Mouse (Mus musculus) activated CD4-positive, CD25-positive, alpha-beta regulatory T cell, adult 4 months (primary cell): Measurements from ENCODE around the gene Slc9c1. TPM values are rescaled to one million over a fixed set of nuclear protein-coding genes. Genes with fewer than 3 reads are reported as not detected.
"Not testable (repeated sequence)": the region's sequence is repeated elsewhere in the genome, so short reads cannot be mapped to it uniquely, and the experiment has no call there.

Source experiments
- ATAC-seq: one replicate; pipeline ENCODE4 v1.8.0; 2017
- polyA plus RNA-seq, 2 experiments: library from polyadenylated mRNA; unstranded; fragments of 100-300 nt; shearing (Covaris generic); gene quantifications; one replicate each; pipeline ENCODE4 v1.2.1; 2017

Gene Slc9c1
- not detected for polyA plus RNA-seq

DNA sequence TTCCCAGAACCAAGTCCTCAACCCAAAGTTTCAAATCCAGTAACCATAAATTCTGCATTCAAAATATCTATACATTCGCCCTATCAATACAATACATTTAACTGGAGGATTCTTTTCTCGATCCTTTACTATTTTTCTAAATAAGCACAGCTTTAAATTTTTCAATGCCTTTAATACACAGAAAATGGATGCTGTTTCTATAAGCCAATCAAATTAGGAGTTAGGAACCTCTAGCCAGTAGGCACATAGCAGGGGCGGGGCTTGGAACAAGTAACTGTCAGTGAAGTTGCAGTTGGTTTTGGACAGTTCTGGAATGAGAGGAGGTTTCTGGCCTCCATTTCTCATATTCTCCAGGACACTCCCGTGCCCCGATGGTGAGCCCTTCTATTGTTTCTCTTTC, at the start of gene Slc9c1:
Gene Slc9c1 (plus strand): TSS at position 301 of the 400 bp plus-strand sequence.
- ATAC-seq = no peak

DNA sequence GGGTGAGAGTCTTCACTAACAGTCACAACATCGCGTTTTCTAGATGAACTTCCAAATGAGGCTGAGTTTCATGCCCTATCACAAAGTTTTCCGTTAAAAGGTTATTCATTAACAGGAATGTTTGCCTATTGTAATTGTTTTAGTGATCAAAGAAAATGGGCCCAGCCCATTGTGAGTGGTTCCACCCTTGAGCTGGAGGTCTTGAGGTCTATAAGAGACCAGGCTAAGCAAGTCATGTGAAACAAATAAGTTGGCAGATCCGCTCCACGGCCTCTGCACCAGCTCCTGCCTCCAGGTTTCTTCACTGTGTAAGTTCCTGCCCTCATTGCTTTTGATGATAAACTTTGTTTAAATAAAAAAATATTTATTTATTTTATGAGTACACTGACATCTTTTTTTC, 42.2 kb upstream of the Slc9c1 start, which contains the start of gene Gm609:
Gene Gm609 (minus strand): TSS at position 43 of the 400 bp plus-strand sequence.
- no peak for ATAC-seq

DNA sequence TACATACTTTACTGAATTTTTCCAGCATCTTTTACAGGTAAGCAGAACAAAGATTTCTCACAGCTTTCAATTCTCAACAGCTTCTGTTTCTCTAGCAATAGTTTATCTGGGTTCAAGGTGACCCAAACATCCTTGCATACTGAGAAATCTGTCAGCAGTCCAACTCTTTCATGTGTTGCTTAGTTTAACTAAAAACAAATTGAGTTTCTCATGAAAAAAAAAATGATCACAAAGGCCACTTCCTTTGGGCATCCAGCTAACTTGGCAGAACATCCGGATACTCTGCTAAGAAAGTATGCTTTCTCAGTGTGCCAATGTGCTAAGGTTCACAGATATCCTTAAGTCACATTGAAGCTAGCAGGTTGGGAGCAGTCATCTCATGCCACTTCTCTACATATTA, 39.8 kb upstream of the Slc9c1 start:
- ATAC-seq = no peak

DNA sequence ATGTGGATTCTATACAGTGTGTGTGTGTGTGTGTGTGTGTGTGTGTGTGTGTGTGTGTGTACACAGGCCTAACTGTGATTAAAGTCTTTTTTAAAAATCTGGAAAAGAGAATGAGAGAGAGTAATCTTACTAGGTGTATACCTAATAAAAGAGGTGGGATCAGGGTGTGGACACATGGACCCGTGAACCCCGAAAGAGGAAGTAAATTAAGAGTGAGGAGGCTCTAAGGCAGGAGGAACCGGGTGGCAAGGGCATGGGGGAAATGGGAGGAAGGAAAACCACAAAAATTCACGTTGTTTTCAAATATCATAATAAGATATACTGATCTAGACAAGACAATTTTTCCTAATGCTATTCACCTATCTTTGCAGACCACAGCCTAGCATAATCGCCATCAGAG, 9.6 kb upstream of the Slc9c1 start:
- ATAC-seq = no peak

DNA sequence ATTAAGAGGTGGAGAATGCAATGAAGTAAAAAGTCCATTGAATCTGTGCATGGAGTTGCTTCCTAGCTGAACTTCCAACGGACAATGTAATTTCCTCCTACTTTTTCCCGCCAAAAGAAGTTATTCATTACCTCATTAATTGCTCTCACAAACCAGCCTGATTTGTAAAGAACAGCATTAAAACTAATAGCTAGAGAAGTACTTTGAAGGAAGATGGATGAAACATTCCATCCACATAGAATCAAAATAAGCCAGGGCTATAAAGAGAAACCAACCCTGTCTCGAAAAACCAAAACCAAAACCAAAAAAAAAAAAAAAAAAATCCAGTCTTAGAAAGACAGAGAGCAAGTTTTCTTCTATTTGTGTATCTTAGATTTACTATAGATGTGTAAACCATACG, 3.2 kb upstream of the Slc9c1 start, which contains the start of gene Gm17783:
Gene Gm17783 (minus strand): TSS at position 101 of the 400 bp plus-strand sequence.
- ATAC-seq = no peak

DNA sequence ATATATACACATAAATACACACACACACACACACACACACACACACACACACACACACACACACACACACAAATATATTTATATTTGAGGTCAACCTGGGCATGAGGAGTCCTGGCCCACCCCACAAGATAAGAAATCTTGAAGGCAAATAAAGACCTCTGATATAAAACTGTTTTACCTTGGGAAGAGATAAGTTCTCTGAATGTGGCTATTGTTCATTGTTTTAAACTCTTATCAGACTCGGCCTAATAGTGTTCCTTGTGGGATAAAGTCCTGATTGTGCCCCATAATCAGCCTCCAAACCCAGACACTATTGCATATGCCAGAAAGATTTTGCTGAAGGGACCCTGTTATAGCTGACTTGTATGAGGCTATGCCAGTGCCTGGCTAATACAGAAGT, 3.2 kb downstream of the Slc9c1 start:
- not testable (repeated sequence) for ATAC-seq

DNA sequence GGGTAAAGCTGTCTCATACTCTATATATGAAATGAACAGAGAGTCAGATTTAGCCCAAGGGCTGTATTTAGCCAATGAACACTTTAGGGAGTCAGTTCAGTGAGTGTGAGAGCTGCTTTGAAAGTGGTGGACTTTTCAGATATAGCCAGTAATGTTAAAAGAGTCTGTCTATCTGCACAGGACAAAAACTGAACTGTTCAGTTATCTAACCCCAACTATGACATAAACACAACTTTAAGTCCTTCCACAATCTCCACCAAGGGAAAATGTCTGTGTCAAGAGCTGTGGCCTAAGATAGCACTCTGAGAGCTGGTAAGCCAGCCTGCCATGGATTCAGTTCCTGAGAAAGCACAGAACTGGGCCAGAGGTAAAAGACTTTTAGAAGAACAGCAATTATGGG, 7.0 kb downstream of the Slc9c1 start:
- ATAC-seq = no peak

DNA sequence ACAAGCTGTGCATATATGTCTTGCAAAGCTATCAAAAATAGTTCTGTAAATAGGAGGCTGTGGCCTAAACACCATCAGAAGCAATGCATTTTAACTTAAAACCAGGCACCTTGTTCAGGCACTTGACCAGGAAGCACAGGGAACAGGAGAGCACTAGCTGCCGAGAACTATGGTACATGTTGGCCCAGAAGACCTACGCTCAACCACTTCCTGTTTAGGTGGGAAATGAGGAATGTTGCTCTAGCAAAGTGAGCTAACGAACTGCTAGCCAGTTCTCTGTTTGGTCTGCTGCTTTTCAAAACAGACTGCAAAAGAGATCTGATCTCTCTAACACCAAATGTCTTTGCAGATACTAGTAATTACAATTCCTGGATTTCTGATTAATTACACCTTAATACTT, 9.2 kb downstream of the Slc9c1 start:
- ATAC-seq = peak; percentile 49

DNA sequence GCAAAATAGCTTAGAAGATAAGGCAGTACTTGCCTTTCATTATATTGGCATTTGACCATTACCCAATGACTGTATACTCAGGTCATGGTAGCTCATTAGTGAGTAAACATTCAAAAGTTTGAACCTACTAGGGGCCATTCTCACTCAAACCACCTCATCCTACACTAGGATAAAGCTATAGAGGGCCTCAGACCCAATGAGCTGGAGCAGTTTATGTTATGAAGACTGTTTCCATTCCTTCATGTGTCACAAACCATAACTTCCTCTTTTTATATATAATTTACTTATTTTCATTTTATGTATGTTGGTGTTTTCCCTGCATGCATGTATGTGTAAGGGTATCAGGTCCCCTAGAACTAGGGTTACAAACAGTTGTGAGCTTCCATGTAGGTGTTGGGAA, 12.9 kb downstream of the Slc9c1 start:
- no peak for ATAC-seq

DNA sequence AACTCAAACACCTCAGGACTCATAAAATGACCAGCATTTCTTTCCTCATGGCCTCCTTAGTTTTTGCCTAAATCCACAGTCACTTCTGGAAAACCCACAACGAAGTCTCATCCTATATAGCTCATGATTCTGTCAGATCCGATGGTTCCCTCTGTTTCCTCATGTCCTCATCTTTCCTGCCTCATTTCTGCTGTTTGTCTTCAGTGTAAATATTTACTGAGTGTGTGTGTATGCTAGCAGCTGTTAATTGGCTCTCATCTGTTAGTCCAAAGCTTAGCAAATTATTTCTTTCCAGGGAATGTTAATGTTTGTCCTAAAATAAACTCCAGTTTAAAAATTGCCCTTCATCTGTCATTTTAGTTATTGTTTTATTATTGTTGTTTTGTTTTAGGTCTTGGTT, 16.5 kb downstream of the Slc9c1 start:
- no peak for ATAC-seq

DNA sequence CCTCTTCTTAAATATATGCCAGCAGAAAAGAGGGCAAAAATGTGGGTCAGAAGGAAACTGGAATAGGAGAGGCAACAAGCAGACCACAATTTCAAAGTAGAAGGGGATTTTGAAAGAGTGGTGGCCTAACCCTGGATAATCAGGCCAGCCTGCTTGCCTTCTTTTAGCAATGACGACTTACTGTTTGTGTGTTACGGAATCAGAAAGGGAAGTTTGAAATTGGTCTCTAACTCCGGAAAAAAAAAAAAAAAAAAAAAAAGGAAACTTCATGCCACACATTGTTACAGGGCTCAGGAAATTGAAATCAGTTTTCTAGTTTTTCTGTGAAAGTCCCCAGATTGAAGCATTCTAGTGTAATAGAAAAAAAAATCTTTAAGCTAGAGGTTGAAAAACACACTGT, 26.6 kb downstream of the Slc9c1 start:
- no peak for ATAC-seq

DNA sequence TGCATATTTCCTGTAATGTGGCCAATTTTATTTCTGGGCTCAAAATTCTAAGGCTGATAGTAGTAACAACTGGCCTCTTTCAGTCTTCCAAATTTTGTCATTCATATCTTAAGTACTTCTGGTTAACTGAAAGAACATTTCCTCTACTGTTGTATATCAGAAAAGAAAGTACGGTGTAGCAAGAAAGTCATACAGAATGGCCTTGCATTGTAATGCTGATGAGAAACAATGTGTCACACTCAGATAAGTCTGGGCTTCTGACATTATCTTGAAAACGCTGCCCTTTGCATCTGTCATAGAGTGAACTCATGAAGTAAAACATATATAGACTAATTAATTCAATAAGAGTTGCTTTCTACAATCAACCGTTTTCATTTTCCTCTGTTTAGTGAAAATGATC, 37.2 kb downstream of the Slc9c1 start:
- ATAC-seq = no peak

DNA sequence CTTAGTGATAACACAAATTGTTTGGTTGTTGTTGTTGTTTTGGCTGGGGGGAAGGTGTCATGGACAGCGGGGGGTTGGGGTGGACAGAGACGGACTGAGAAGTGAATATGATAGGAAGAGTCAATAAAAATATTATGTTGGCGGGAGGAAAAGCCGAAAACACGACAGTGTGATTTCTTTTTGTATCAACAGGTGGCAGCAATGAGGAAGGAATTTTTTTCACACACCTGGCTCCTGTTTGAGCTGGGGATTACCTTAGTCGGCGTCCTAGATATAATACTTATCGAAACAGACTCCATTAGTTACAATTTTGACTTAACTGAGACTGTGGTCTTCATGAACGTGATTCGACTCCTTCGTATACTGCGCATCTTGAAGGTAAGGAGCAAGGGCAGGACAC, 44.8 kb downstream of the Slc9c1 start:
- ATAC-seq = no peak

DNA sequence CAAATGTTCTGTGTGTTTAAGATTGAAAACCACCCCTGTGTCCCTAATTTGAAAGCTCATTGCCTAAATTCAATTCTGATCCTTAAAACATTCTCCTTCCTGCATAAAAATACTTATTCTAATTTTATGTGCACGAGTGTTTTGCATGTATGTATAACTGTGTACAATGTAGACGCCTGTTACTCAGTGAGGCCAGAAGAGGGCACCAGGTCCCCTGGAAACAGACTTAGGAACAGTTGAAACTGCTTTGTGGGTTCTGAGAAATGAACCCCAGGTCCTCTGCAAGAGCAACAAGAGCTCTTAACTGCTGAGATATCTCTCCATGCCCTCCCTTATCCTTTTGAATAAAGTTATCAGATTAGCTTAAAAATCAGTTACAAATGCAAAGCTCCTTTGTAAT, 47.4 kb downstream of the Slc9c1 start:
- no peak for ATAC-seq

DNA sequence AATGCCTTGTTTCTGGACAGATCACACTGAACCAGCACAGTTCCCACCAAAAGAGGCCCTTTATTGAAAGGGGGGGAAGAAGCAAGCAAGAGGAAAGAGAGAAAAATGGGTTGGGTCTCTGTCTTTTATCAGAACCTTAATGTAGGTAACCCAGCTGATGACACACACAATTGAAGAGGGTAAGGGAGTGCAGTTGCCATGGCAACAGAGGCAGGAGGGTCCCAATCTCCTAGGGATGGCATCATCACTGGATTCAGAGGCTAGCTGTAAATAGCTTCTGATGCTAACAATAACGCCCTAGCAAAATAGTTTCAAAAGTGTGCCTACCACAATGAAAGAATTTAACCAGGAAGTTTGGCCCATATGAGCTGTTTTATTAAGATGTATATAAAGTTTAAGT, 58.5 kb downstream of the Slc9c1 start:
- ATAC-seq = no peak

DNA sequence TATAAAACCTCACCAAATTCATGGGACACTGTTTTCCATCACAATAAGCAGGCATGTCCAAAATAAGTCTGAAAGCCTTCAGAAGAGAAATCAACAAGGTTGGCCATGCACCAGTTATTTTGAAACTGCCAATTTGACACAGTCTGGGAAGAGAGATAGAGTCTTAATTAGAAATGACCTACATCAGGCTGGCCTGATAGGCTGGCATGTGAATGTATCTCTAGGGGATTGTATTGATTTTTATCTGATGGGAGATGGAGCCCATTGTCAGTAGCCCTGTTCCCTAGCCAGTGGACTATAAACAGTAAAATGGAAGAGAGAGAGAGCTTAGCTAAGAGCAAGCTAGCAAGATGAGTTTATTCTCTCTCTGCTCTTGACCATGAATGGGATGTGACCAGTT, 60.4 kb downstream of the Slc9c1 start:
- ATAC-seq = no peak

DNA sequence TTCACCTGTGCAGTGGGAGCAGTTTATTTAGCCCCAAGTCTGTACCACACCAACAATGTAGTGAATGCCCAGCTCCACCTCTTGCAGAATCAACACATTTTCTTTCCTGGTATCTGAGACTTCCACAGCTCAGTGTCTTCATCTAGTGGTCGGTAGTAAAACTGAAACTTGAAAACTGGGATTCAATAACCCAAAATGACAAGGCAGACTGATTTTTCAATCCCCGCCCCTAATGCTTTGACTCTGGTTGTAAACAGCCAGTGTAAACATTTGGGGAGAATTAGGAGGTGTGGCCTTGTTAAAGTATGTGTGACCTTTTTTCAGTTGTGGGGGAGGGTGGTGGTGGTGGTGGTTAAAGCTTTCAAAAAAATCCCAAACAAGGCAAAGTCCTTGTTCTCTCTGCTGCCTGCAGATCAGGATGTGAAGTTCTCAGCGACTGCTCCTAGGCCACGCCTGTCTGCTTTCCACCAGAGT, 73.4 kb downstream of the Slc9c1 start:
- ATAC-seq = no peak

DNA sequence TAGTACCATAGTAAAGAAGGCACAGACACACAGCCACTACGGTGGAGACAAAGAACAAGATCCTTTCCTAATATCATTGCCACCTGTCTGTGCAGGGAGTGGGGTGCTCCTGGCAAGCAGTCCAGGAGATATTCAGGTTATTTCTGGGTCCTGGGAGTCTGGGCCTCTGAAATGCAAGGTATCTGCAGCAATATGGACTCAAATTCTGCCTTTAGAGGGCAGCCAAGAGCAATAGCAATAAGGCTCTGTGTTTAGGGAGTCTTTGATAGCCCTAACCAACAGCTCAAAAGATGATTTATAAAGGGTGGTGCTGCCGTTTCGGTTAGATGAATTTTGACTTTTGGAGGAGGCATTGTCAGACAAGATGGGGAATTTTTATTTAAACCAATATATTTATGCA, 74.2 kb downstream of the Slc9c1 start:
- no peak for ATAC-seq

DNA sequence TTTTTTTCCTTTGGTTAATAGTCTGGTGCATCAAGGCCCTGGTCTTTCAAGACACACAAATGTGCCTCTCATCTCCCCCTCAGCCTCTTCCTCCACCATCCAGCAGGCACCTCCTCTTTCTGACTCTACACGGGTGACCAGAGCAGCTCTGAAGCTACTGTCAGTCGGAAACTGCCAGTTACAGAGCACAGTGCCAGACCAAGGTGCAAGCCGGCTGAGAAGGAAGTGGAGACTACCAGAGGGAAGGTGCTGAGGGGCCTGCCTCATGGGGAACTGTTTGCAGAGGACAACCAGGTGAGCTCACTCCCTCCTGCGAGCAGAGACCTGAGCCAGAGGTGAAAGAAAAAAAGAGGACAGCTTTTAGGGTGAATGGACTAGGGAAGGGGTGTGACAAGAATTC, 75.2 kb downstream of the Slc9c1 start, which contains the start of gene Gcsam:
Gene Gcsam (plus strand): TSS at position 114 of the 400 bp plus-strand sequence.
- ATAC-seq = no peak

DNA sequence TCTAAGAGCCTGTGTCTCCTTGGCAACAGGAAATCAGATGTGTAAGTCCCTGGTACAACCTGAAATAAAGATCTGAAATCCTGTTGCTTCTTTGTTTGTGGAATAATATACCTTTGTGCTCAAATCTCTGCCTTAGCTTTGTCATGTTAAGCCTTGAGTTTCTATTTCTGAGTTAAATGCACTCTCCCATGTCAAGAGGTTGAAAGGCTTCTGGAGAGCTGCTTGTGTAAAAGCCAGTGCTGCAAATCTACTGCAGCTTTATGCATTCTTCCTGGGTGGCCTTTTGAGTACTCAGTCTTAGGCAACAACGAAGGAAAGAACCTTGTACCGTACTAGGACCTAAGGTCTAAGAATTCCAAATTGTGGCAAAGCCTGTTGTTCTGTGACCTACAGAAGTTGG, 78.1 kb downstream of the Slc9c1 start:
- ATAC-seq = no peak

DNA sequence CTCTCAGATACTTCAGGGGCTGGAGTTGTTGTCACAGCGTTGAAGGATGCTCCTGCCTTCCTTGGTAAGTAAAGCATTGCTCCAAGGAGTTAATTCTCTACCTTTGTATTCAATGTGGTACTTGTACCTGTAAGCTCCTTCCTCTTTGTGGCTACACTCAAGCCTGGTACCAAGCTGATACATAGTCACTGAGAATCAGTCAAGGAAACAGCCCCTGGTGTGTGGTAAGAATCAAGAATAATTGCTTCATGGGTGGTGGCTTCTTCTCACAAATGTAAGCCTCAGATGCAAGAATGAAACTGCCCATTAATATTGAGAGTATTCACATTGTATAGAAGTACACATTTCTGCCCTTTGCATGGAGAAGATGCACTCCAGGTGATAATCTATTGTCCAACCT, 80.8 kb downstream of the Slc9c1 start:
- no peak for ATAC-seq

DNA sequence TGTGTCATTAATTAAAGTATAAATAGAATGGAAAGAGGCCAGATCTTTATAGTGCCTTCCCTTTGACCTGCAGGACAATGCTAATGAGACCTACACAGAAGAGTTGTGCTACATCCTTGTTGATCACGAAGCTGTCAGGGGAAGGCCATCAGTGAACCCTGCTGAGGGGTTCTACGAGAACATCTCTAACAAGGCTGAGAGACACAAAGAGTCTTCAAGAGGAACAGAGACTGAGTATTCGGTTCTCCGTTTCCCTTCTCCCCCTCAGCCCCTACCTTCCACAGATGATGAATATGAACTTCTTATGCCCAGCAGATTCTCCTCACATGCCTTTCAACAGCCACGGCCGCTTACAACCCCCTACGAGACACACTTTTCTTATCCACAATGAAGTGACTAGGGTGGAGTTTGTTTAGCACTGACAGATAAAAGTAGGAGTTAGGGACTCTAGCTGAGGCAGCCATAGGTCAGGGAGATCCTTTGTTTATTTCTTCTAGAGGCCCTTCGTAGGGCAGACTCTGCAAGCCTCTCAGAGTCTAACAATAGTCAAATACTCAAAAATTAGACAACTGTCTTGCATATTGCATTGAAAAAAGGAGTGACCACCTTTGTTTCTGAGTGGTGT, 84.8 kb downstream of the Slc9c1 start:
- no peak for ATAC-seq

DNA sequence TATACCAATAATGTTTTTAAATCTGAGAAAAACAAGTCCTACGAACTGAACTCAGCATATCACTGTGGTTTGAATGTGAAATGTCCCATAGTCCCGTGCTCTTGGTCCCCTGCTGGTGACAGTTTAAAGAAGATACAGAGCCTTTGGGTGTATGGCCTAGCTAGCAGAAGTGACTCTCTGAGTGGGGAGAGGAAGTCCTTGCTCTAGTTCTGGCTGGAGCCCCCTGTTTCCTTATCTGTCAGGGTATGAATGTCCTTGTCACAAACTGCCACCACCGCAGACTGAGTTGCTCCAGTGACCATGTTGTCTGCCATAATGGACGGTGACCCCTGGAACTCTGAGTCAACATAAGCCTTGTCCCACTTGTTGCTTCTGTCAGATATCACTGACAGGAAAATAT, 88.1 kb downstream of the Slc9c1 start:
- ATAC-seq = no peak

DNA sequence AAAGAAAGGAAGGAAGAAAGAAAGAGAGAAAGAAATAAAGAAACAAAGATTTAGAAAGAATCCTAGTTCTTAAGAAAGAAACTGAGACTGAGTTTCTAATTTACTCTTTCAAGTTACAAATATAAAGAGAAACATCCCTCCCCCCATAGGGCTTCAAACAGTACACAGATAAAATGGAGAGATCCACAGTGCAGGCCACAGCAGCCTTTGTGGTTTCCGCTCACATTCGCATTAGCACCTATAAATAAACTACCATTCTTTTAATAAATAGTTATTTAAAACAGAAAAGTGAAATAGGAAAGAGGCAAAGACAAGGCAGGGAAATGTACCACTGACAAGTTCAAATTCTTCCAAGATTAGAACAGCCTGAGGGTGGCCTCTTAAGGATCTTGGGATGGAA, 89.7 kb downstream of the Slc9c1 start:
- peak; percentile 36 for ATAC-seq

DNA sequence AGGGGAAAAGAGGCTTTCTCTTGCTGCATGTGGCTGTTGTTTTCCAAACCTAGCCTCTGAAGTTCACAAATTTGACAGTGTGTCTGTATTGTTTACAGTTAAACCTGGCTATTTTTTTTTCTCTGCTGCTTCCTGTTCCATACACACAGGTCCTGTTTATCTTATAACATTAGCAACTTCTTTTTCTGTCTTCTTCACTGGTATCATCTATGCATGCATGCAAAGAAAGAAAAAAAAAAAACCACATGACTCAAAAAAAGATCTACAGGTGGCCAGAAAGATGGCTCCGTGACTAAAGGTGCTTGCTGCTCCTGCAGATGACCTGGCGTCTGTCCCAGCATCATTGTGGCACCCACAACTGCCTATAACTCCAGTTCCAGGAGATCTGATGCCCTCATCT, 90.2 kb downstream of the Slc9c1 start:
- peak; percentile 23 for ATAC-seq
